Mouse (Mus musculus) small intestine, adult 2 months (tissue): Measurements from ENCODE around the gene Tyrobp. TPM values are rescaled to one million over a fixed set of nuclear protein-coding genes. Genes with fewer than 3 reads are reported as not detected.
A peak's percentile ranks its signal among the peaks of the same experiment; 100 is the strongest.

Source experiments
- H3K27ac ChIP-seq: fragments of 200-500 bp; 2 replicates; pipeline ENCODE4 v1.5.1; 2012; ENCODE audit warnings: low read depth, low read length, control low read depth, inconsistent platforms; ENCODE audit not compliant: insufficient read depth
- H3K27me3 ChIP-seq: fragments of 200-500 bp; 2 replicates; pipeline ENCODE4 v1.6.1; 2012; ENCODE audit warnings: mild to moderate bottlenecking, moderate library complexity, low read length, inconsistent platforms; ENCODE audit not compliant: control insufficient read depth, insufficient read depth
- H3K36me3 ChIP-seq: fragments of 200-500 bp; 2 replicates; pipeline ENCODE4 v1.6.1; 2012; ENCODE audit warnings: mild to moderate bottlenecking, low read length, control low read depth, inconsistent platforms; ENCODE audit not compliant: control insufficient read depth, insufficient read depth
- H3K4me1 ChIP-seq: fragments of 200-500 bp; 2 replicates; pipeline ENCODE4 v1.6.1; 2012; ENCODE audit warnings: low read length, inconsistent platforms, mixed read lengths; ENCODE audit not compliant: control insufficient read depth, insufficient read depth, insufficient read length
- H3K4me3 ChIP-seq: fragments of 200-500 bp; 2 replicates; pipeline ENCODE4 v1.5.1; 2012; ENCODE audit warnings: low read depth, mild to moderate bottlenecking, control low read depth, inconsistent platforms, low read length, moderate library complexity
- CTCF ChIP-seq: fragments of 200-500 bp; IDR thresholded peaks from 2 replicates; pipeline ENCODE4 v1.5.1; 2012; ENCODE audit warnings: low read depth, mild to moderate bottlenecking, control low read depth, inconsistent platforms, low read length, moderate library complexity, mixed read lengths; ENCODE audit not compliant: insufficient replicate concordance, insufficient read length; ENCODE audit errors: extremely low read depth
- POLR2A ChIP-seq: fragments of 200-500 bp; IDR thresholded peaks from 2 replicates; pipeline ENCODE4 v1.6.1; 2012; ENCODE audit warnings: low read depth, mild to moderate bottlenecking, control low read depth, inconsistent platforms, low read length, moderate library complexity
- WGBS: fragments of 180-500 bp; shearing (Covaris S2); methylation state at CpG from one replicate; pipeline ENCODE4 v1.1.7; 2018; 5-methylcytosine and 5-hydroxymethylcytosine counted together
- polyA plus RNA-seq: library from polyadenylated mRNA; depleted of rRNA; stranded (reverse); fragments of >200 nt; gene quantifications from 2 replicates; pipeline ENCODE4 v1.2.3, GENCODE M21; 2012

Tyrobp gene
- polyA plus RNA-seq, 1 experiment, result 101 TPM

DNA sequence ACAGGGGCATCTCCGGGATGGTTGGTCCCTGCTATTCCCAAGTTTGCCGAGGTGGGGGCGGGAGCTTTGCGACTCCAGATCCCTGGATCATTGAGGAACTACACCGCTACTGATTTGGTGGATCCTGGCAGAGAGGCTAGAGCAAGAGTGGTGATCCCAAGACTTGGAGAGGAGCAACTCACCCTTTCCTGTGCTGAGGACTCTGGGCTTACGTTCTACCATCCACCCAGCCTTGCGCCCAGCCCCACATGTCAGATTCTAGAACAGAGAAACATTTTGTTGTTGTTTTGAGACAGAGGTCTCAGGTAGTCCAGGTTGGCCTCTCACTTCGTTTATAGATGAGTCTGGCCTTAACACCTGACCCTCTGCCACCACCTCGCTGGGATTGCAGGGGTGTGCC lies 9.0 kb downstream of the Tyrobp start:
- H3K36me3 ChIP-seq, result peaks cover 31% of the 10 kb centered on the region
- H3K27ac ChIP-seq, result peak overlapping the region; percentile 64
- TF ChIP-seq POLR2A, result no peak
- peak overlapping the region; percentile 79 for H3K4me3 ChIP-seq
- WGBS, result 5% methylated on average over 9 of the region's 9 CpGs
- no peaks in the 10 kb centered on the region for H3K27me3 ChIP-seq
- H3K4me1 ChIP-seq, result peaks cover 3% of the 10 kb centered on the region; the same call in 1 of the 2 replicates

DNA sequence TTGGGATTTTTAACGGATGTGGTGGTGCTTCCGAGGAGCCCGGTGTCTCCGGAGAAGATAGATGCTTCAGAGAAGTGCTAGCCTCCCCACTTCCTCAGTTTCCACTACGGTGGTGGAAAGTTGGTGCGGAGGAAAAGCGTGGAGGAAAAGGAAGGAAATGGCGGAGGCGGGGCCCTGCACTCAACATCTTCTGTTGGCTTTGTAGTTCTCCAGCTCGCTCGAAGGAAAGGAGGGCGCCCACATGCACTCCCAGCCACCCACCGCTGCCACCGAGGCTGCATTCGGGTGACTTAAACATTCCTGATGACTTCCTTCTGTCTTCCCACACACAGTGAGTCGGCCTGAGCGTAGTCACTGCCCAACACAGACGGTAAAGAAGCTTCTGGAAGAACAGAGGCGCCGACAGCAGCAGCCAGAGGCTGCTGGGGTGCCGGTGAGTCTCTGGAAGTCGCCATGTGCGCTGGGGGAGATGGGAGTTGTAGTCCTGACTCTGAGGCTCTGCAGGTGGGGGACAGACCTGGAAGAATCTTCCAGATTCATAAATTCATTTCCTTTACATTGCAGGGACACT lies 9.6 kb downstream of the Tyrobp start:
- Histone ChIP-seq H3K36me3 (peaks cover 37% of the 10 kb centered on the region), H3K4me3 (peak overlapping the region; percentile 79), H3K27ac (peak overlapping the region; percentile 64), H3K4me1 (peaks cover 3% of the 10 kb centered on the region; the same call in 1 of the 2 replicates), H3K27me3 (no peaks in the 10 kb centered on the region)
- WGBS, result 29% methylated on average over 23 of the region's 23 CpGs
- TF ChIP-seq CTCF (no peak), POLR2A (no peak)

DNA sequence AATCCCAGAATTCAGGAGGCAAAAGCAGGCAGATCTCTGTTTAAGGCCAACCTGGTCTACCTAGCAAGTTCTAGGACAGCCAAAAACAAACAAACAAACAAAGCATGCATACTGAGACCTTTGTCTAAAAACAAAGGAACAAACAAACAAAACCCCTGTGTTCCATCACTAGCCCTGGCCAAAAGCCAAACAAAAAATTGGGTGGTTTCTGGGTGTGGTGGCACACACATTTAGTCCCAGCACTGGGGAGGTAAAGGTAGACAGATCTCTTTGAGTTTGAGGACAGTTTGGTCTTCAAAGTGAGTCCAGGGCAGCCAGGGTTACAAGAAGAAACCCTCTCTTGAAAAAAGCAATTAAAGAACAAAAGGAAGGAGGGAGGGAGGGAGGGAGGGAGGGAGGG lies 15.8 kb downstream of the Tyrobp start:
- no peaks in the 10 kb centered on the region for H3K4me1 ChIP-seq
- no peak overlapping the region for H3K4me3 ChIP-seq
- TF ChIP-seq POLR2A (no peak), CTCF (no peak)
- H3K36me3 ChIP-seq, result peaks cover 39% of the 10 kb centered on the region
- no peaks in the 10 kb centered on the region for H3K27me3 ChIP-seq
- H3K27ac ChIP-seq, result no peak overlapping the region

DNA sequence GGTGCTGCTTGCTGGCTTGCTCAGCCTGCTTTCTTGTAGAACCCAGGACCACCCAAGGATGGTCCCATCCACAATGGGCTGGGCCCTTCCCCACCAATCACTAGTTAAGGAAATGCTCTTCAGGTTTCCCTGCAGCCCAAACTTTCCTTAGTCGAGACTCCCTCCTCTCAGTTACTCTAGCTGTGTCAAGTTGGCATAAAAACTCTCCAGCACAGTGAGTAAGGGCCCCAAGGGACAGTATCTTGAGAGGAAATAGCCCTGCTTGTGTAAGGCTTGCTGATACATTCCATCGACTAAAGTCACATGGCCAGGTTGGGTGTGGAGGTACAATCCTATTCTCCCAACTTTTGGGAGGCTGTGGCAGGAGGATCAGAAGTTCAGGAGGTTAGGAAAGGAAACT lies 16.6 kb downstream of the Tyrobp start:
- Histone ChIP-seq H3K4me1 (no peaks in the 10 kb centered on the region), H3K4me3 (no peak overlapping the region), H3K27me3 (no peaks in the 10 kb centered on the region), H3K36me3 (peaks cover 33% of the 10 kb centered on the region), H3K27ac (no peak overlapping the region)
- WGBS, result 25% methylated on average over 2 of the region's 2 CpGs
- TF ChIP-seq CTCF, result no peak

DNA sequence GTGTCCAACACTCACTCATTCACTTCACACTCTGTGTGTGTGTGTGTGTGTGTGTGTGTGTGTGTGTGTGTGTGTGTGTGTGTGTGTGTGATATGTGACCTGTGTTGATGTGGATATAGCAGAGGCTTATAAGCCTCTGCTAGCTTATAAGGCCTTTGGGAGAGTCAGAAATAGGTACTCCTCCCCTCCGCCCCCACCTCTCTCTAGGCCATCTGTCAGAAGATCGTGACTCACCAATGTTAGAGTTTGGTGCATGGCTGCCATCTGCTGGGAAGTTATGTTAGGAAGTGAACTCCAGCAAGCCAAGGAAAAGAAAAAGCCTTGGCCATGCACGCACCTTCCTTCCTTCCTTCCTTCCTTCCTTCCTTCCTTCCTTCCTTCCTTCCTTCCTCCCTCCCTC lies 18.2 kb downstream of the Tyrobp start:
- no peak overlapping the region for H3K27ac ChIP-seq
- no peaks in the 10 kb centered on the region for H3K27me3 ChIP-seq
- 8% methylated on average over 3 of the region's 3 CpGs for WGBS
- H3K36me3 ChIP-seq, result peaks cover 25% of the 10 kb centered on the region
- H3K4me1 ChIP-seq, result no peaks in the 10 kb centered on the region
- H3K4me3 ChIP-seq, result no peak overlapping the region
- TF ChIP-seq CTCF (peak; percentile 37; the same call in 1 of the 2 replicates), POLR2A (no peak)

DNA sequence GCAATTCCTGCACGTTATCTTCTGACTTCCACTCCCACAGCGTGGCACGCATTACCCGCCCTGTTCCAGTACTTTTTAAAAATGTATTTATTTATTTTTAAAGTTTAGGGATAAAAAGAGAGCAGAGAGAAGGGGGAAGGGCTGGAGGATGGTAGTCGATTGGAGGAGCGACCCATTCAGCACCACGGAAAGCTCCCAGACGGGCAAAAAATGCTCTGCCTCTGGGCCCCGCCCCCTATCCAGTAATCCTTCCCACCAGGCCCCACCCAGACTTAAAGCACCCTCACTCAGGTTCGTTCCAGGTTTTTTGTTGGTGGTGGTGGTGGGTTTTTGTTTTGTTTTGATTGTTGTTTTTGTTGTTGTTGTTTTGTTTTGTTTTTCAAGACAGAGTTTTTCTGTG lies 20.7 kb downstream of the Tyrobp start:
- H3K4me1 ChIP-seq, result no peaks in the 10 kb centered on the region
- H3K27ac ChIP-seq, result no peak overlapping the region
- peaks cover 4% of the 10 kb centered on the region; the same call in 1 of the 2 replicates for H3K36me3 ChIP-seq
- H3K27me3 ChIP-seq, result no peaks in the 10 kb centered on the region
- WGBS, result 1% methylated on average over 10 of the region's 10 CpGs
- H3K4me3 ChIP-seq, result no peak overlapping the region
- TF ChIP-seq POLR2A (no peak), CTCF (no peak)

DNA sequence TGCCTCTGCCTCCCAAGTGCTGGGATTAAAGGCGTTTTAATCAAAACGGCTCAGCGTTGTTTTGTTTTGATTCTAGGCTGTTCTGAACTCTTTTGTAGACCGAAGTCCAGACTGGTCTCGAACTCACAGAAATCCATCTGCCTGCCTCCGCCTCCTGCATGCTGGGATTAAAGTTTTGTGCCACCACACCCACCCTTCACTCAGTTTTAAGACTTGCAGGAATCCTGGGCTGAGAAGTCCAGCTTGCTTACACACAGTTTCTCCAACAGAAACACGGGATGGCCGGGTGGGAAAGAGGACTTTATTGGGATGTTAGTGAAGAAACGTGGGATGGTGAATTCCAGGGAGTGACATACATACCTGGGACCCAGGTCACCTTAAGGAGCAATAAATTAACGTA lies 21.1 kb downstream of the Tyrobp start:
- Histone ChIP-seq H3K4me1 (no peaks in the 10 kb centered on the region), H3K27ac (no peak overlapping the region), H3K4me3 (no peak overlapping the region), H3K27me3 (no peaks in the 10 kb centered on the region), H3K36me3 (peaks cover 4% of the 10 kb centered on the region; the same call in 1 of the 2 replicates)
- 62% methylated on average over 10 of the region's 10 CpGs for WGBS
- TF ChIP-seq POLR2A (no peak), CTCF (no peak)
